Mouse (Mus musculus): ENCODE results near the gene Pcmtd2. TPM values are rescaled to one million over a fixed set of nuclear protein-coding genes. Genes with fewer than 3 reads are reported as not detected.
A peak's percentile ranks its signal among the peaks of the same experiment; 100 is the strongest.

The Pcmtd2 gene
- total RNA-seq (2012; rRNA removed): 10.8 and 17.1 TPM in 2 replicates
- 14.4 and 14.7 TPM in 2 replicates for total RNA-seq (2014; rRNA removed)
- polyA plus RNA-seq (2012; ENCODE audit: insufficient read length, low read depth): 10.3 and 10.9 TPM in 2 replicates

- peak within 1 kb of the TSS; percentile 66 to 81 (median 77) for H3K4me3 ChIP-seq (replicated peaks in 1 of 3; ENCODE audit: low read depth in 2 of 3, low read length in 2 of 3, poor library complexity in 1 of 3)
- H3K79me2 ChIP-seq (replicated peaks; ENCODE audit: control insufficient read depth, extremely low read depth, insufficient read depth, poor library complexity, severe bottlenecking): peaks cover 3% of the 10 kb centered on the region; the same call in 1 of the 2 replicates
- H3K4me1 ChIP-seq (ENCODE audit: control insufficient read depth in 1 of 2, insufficient read depth in 2 of 2): peaks cover 0 to 17% of the 10 kb centered on the region in 2 experiments; a peak in 3 of 4 replicates
- peak within 1 kb of the TSS; percentile 88 for H3K9ac ChIP-seq (ENCODE audit: insufficient read depth, low read depth)
- peak; percentile 93 for DNase-seq (ENCODE audit: extremely low read depth)
- peaks cover 2% of the 10 kb centered on the region for H3K27me3 ChIP-seq (replicated peaks)
- in situ Hi-C loops (cut with MboI; ENCODE audit: low pct_ligation_motif_present, low pct_unique_long_range_greater_than_20kb, low sequenced_read_pairs) (no loop called here), dilution Hi-C loops (cut with MboI; ENCODE audit: extremely low pct_ligation_motif_present, extremely low pct_unique_long_range_greater_than_20kb, low sequenced_read_pairs) (no loop called here)
- no peak within 1 kb of the TSS for H3K27ac ChIP-seq (ENCODE audit: insufficient read depth, low read depth)
- H3K4me2 ChIP-seq (ENCODE audit: insufficient read depth, low read depth, poor library complexity, severe bottlenecking): peak within 1 kb of the TSS; percentile 87
- no peaks in the 10 kb centered on the region for H3K9me3 ChIP-seq (replicated peaks; ENCODE audit: low read length)
- H3K36me3 ChIP-seq (replicated peaks in 1 of 2; ENCODE audit: control insufficient read depth in 1 of 2, insufficient read depth in 1 of 2, low read length in 1 of 2): peaks cover 7 to 15% of the 10 kb centered on the region in 2 experiments
- TF ChIP-seq JUND (conservative IDR thresholded peaks at IDR 0.05; ENCODE audit: low read depth, low read length) (no peak), BHLHE40 (IDR thresholded peaks at IDR 0.05; ENCODE audit: low read depth, low read length) (peak; percentile 39; the same call in 1 of the 2 replicates), USF1 (IDR thresholded peaks at IDR 0.05; ENCODE audit: low read depth, low read length) (no peak), CHD2 (IDR thresholded peaks at IDR 0.05; ENCODE audit: low read length) (0 out of 2 replicates have a peak, but pooled peaks have one; percentile 9), ETS1 (conservative IDR thresholded peaks at IDR 0.05; ENCODE audit: low read depth, low read length) (no peak), MAX (IDR thresholded peaks at IDR 0.05; ENCODE audit: low read length) (peak; percentile 76), NRF1 (IDR thresholded peaks at IDR 0.05; ENCODE audit: low read depth, low read length) (peak; percentile 97), ZC3H11A (IDR thresholded peaks at IDR 0.05; ENCODE audit: low read depth, low read length) (no peak), RCOR1 (conservative IDR thresholded peaks at IDR 0.05; ENCODE audit: low read depth, low read length) (no peak), ZMIZ1 (IDR thresholded peaks at IDR 0.05; ENCODE audit: low read depth, low read length) (no peak; the same call in 1 of the 2 replicates), MAFK (IDR thresholded peaks at IDR 0.05; ENCODE audit: insufficient replicate concordance, low read length) (no peak), MEF2A (IDR thresholded peaks at IDR 0.05; ENCODE audit: borderline replicate concordance, low read depth, low read length) (0 out of 2 replicates have a peak, but pooled peaks have one; percentile 51), ZNF384 (IDR thresholded peaks at IDR 0.05; ENCODE audit: low read depth, low read length) (no peak), POLR2A (IDR thresholded peaks at IDR 0.05; ENCODE audit: low read depth, low read length) (peak; percentile 82), NELFE (IDR thresholded peaks at IDR 0.05; ENCODE audit: low read depth, low read length) (peak; percentile 78), CTCF (conservative IDR thresholded peaks at IDR 0.05 in 1 of 2, IDR thresholded peaks at IDR 0.05 in 1 of 2; ENCODE audit: low read depth in 2 of 2, low read length in 2 of 2) (no peak), ZKSCAN1 (IDR thresholded peaks at IDR 0.05; ENCODE audit: borderline replicate concordance, low read depth, low read length) (no peak), RAD21 (IDR thresholded peaks at IDR 0.05; ENCODE audit: low read depth, low read length) (no peak), E2F4 (IDR thresholded peaks at IDR 0.05; ENCODE audit: insufficient replicate concordance, low read depth, low read length) (no peak), SIN3A (IDR thresholded peaks at IDR 0.05; ENCODE audit: low read length) (peak; percentile 92), USF2 (conservative IDR thresholded peaks at IDR 0.05; ENCODE audit: low read depth, low read length) (no peak), ELF1 (IDR thresholded peaks at IDR 0.05; ENCODE audit: low read depth, low read length) (peak; percentile 56), JUN (IDR thresholded peaks at IDR 0.05; ENCODE audit: insufficient read depth, low read depth, low read length) (no peak), UBTF (IDR thresholded peaks at IDR 0.05; ENCODE audit: low read depth, low read length) (no peak), HCFC1 (IDR thresholded peaks at IDR 0.05; ENCODE audit: low read depth, low read length) (peak; percentile 79), IRF4 (IDR thresholded peaks at IDR 0.05; ENCODE audit: low read depth, low read length) (no peak), POLR2AphosphoS2 (IDR thresholded peaks at IDR 0.05; ENCODE audit: low read depth, low read length) (peak; percentile 76; the same call in 1 of the 2 replicates), TBP (conservative IDR thresholded peaks at IDR 0.05; ENCODE audit: low read depth, low read length) (peak; percentile 53; the same call in 1 of the 2 replicates), CHD1 (IDR thresholded peaks at IDR 0.05; ENCODE audit: low read depth, low read length) (no peak), MYC (IDR thresholded peaks at IDR 0.05; ENCODE audit: low read depth, low read length) (0 out of 2 replicates have a peak, but pooled peaks have one; percentile 13), MXI1 (IDR thresholded peaks at IDR 0.05; ENCODE audit: low read depth, low read length) (peak; percentile 59), TCF12 (IDR thresholded peaks at IDR 0.05; ENCODE audit: low read depth, low read length) (peak; percentile 79), MAZ (IDR thresholded peaks at IDR 0.05; ENCODE audit: low read depth, low read length) (no peak), PAX5 (IDR thresholded peaks at IDR 0.05; ENCODE audit: low read length) (no peak), SMC3 (IDR thresholded peaks at IDR 0.05; ENCODE audit: low read depth, low read length) (no peak), KAT2A (IDR thresholded peaks at IDR 0.05; ENCODE audit: insufficient replicate concordance, low read length) (0 out of 2 replicates have a peak, but pooled peaks have one; percentile 15), EP300 (IDR thresholded peaks at IDR 0.05; ENCODE audit: low read length) (no peak)
Observed at GRCm38 (mm10) chr2:181837372-181838292, at the start of gene Pcmtd2. TSS of gene Pcmtd2 (plus strand) at chr2:181837854.

Measured in CH12.LX (cell line).